Mouse (Mus musculus): ENCODE measurements at regions not wholly inside any gene's neighbourhood (a gene's known extent, or its start where the extent isn't known, plus 50 kb on each side); places are given as distances from the start of the nearest gene placed in this dataset.

DNA sequence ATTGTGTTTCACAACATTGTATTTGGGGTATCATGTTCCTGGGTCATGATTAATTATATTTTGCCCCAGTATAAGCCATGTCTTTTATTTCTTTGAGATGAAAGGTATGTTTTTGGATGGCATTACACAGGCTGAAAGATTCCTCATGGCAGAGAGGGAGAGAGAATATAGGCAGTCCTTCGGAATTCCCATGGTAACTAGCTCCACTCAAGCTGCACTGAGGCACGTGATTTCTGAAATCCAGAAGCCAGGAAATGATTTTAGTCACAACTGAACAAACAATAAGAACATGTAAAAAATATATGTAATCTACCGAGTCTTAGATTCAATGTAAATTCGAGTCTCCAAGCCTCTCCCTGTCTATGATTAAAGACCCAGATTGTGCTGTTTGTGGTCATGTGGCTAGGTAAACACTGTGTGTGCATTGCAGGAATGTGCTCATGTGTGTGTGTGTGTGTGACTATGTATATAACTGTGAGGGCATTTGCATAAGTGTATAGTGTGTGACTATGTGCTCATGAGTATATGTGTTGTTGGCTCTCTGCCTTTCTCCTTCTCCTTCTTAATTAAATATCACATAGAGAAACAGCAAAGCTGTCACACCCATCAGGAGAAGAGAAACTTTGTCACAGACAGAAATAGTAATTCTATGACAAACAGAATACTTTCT is 169.8 kb downstream of the Diras2 start:
- Histone ChIP-seq H3K9ac (no peak overlapping the region), H3K4me1 (replicated peaks) (no peaks in the 10 kb centered on the region), H3K9me3 (replicated peaks) (no peaks in the 10 kb centered on the region), H3K36me3 (no peaks in the 10 kb centered on the region), H3K27ac (no peak overlapping the region), H3K4me2 (no peak overlapping the region), H3K27me3 (no peaks in the 10 kb centered on the region), H3K4me3 (no peak overlapping the region)
- WGBS = 65% methylated on average over 4 of the region's 4 CpGs
- no peak for ATAC-seq (replicated peaks; ENCODE audit: insufficient number of reproducible peaks, insufficient read depth, low FRiP score, low read depth)

DNA sequence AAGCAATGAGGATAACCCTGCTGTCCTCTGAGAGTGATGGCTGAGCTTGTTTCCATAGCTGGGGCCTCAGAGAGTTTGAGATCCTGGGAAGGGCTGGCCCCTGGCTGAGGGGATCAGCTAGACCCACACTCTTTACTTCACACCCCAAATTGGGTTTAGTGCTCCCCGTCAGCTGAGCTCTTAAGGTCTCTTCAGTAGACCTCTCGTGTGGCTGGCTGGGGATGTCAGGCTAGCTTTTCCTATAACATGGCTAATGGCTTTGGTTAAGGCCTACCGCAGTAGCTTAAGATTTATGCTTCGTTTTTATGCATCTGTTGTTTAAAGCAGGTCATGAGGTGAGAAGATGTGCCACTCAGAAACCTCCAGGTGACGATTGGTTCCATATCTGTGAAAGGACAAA is 168.8 kb downstream of the Diras2 start:
- Histone ChIP-seq H3K4me1 (replicated peaks) (no peaks in the 10 kb centered on the region), H3K27ac (no peak overlapping the region), H3K27me3 (no peaks in the 10 kb centered on the region), H3K36me3 (no peaks in the 10 kb centered on the region), H3K4me2 (no peak overlapping the region), H3K9ac (no peak overlapping the region), H3K9me3 (replicated peaks) (no peaks in the 10 kb centered on the region), H3K4me3 (no peak overlapping the region)
- no peak for ATAC-seq (replicated peaks; ENCODE audit: insufficient number of reproducible peaks, insufficient read depth, low FRiP score, low read depth)
- WGBS = 82% methylated on average over 5 of the region's 5 CpGs

DNA sequence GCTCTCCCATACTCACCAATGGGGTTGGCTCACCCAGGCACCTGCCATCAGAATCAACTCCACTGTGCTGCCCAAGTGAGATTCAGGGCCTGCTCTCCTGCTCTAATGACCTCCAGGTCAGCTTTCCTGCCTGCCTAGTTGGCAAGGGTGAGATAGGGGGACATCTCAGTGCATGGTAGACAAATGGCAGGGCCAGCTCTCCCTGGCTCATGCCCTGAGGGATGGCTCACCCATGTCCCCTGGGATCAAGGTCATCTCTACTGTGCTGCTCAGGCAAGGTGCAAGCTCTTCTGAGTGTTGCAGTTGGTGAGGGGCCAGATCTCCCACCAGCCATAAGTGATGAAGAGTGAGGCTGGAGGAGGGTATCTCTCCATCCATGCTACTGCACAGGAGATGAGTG is 161.2 kb downstream of the Diras2 start:
- Histone ChIP-seq H3K9me3 (replicated peaks) (no peaks in the 10 kb centered on the region), H3K27ac (no peak overlapping the region), H3K9ac (no peak overlapping the region), H3K36me3 (no peaks in the 10 kb centered on the region), H3K4me1 (replicated peaks) (no peaks in the 10 kb centered on the region), H3K4me2 (no peak overlapping the region), H3K27me3 (no peaks in the 10 kb centered on the region), H3K4me3 (no peak overlapping the region)
- no peak for ATAC-seq (replicated peaks; ENCODE audit: insufficient number of reproducible peaks, insufficient read depth, low FRiP score, low read depth)

DNA sequence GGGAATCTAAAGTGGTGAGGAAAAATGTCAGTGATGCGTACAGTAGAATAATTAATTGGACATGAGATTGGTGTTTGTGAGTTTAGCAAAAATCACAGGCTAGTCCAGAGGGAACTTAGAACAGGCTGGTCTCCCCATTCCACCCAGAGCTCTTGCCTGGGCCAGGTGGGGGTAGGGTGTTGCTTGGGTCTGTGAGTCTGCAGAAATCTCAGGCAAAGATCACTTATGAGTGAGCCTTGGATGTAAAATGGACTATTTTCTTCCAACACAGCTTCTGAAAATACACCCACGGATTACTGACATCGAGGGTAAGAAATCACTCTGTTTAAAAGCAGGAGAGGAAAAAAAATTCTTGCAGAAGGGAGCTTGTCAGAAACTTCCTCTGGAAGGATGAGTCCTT is 159.1 kb downstream of the Diras2 start:
- WGBS = 83% methylated on average over 3 of the region's 3 CpGs
- Histone ChIP-seq H3K4me1 (replicated peaks) (no peaks in the 10 kb centered on the region), H3K9ac (no peak overlapping the region), H3K4me2 (no peak overlapping the region), H3K9me3 (replicated peaks) (no peaks in the 10 kb centered on the region), H3K36me3 (no peaks in the 10 kb centered on the region), H3K4me3 (no peak overlapping the region), H3K27me3 (no peaks in the 10 kb centered on the region), H3K27ac (no peak overlapping the region)
- no peak for ATAC-seq (replicated peaks; ENCODE audit: insufficient number of reproducible peaks, insufficient read depth, low FRiP score, low read depth)

DNA sequence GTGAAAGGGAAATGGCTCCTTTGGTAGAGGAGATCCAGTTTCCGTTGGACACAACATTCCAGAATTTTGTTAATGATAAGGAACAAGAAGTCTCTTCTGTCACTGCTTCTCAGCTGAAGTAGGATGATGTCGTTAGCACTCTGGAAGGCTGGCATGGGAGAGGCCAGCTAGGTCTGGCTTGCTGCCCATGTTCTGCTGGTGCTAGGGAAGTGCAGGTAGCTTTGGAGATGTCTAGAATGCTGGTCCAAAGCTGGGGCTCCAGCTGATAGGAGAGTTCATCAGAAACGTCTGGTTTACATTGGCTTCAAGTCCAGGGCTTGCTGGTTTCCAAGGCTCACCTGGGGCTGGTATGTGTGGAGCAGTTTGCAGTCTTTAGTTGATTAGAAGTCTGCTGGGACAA is 156.3 kb downstream of the Diras2 start:
- H3K4me3 ChIP-seq = no peak overlapping the region
- H3K9me3 ChIP-seq (replicated peaks) = peaks cover 6% of the 10 kb centered on the region; the same call in 1 of the 2 replicates
- H3K9ac ChIP-seq = no peak overlapping the region
- H3K4me1 ChIP-seq (replicated peaks) = no peaks in the 10 kb centered on the region
- no peak for ATAC-seq (replicated peaks; ENCODE audit: insufficient number of reproducible peaks, insufficient read depth, low FRiP score, low read depth)
- no peaks in the 10 kb centered on the region for H3K27me3 ChIP-seq
- H3K27ac ChIP-seq = no peak overlapping the region
- H3K4me2 ChIP-seq = no peak overlapping the region
- 15% methylated on average over 3 of the region's 3 CpGs for WGBS
- no peaks in the 10 kb centered on the region for H3K36me3 ChIP-seq

DNA sequence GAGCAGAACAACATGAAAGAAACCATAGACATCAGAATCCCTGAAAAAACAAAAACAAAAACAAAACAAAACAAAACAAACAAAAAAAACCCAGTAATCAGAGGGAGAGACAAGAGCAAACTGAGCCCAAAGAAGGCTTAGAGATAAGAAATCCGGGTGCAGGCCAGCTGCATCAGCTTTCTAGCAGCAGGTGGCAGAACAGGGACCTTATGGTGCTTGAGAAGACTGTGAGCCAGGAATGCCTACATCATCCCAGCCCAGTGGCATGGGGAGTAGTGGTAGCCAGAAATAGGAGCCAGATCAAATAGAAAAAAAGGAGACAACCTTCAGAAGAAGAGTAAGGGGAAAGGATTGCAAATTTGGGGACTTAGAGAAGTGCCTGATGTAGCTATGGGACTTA is 152.8 kb downstream of the Diras2 start:
- 13% methylated on average over 1 of the region's 1 CpGs for WGBS
- Histone ChIP-seq H3K27ac (no peak overlapping the region), H3K9me3 (replicated peaks) (peaks cover 6% of the 10 kb centered on the region; the same call in 1 of the 2 replicates), H3K4me1 (replicated peaks) (no peaks in the 10 kb centered on the region), H3K36me3 (no peaks in the 10 kb centered on the region), H3K9ac (no peak overlapping the region), H3K4me3 (no peak overlapping the region), H3K27me3 (no peaks in the 10 kb centered on the region), H3K4me2 (no peak overlapping the region)
- ATAC-seq (replicated peaks; ENCODE audit: insufficient number of reproducible peaks, insufficient read depth, low FRiP score, low read depth) = no peak

DNA sequence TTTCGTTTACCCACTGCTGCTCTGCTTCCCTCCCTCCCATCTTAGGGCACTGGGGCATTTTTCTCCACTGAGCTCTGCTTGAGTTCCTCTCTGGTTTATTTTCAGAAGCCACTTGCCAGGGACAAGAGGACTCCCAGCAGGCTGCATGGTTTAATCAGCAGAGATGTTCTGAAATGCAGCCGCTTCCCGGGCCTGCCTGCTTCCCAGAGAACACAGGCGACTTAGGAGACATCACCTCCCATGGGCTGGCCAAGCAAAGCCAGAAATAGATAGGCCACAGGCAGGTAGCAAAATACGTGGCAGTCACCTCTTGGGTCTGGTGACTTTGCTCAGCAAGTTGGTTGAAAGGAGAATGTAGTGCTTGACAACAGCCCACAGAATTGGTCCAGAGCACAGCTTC is 141.8 kb downstream of the Diras2 start:
- Histone ChIP-seq H3K4me1 (replicated peaks) (no peaks in the 10 kb centered on the region), H3K9ac (no peak overlapping the region), H3K27ac (no peak overlapping the region), H3K36me3 (no peaks in the 10 kb centered on the region), H3K4me2 (no peak overlapping the region), H3K9me3 (replicated peaks) (no peaks in the 10 kb centered on the region), H3K27me3 (no peaks in the 10 kb centered on the region), H3K4me3 (no peak overlapping the region)
- no peak for ATAC-seq (replicated peaks; ENCODE audit: insufficient number of reproducible peaks, insufficient read depth, low FRiP score, low read depth)
- WGBS = 83% methylated on average over 5 of the region's 5 CpGs

DNA sequence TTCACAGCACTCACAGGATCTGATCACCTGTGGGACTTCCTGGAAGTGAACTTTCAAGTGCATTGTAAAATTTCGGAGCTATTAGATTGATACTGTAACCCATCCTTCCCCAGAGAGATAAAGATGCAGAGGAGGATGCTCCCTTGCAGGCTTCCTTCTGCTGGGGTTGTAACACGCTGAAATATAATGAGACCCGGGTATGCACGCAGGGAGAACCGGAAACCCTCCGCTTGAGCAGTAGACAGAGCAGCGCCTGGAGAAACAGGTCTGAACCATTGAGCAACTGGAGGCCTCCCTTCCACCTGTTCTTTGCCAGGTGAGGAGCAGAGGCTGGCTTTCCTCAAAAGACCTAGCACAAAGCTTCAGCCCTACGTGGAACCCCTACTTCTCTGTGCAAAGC is 135.3 kb downstream of the Diras2 start:
- no peak for ATAC-seq (replicated peaks; ENCODE audit: insufficient number of reproducible peaks, insufficient read depth, low FRiP score, low read depth)
- no peaks in the 10 kb centered on the region for H3K36me3 ChIP-seq

DNA sequence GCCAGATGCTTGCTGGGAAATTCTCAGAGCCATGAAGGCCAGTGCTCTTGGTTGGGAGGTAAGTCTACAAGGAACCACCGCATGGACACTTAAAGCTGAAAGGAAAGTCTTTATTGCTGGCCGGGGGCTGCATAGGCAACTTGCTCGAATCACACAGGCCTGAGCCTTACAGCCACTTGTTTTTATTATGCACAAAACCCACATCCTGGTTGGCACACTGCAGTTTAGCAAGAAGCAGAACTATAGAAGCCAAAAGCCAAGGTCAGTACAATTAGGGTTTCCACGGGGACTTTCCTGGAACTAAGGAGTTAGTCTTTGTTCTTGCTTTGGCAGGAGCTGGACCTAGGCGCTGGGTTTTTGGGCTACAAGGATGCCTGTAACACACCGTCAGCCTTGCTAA is 132.7 kb downstream of the Diras2 start:
- Histone ChIP-seq H3K4me2 (no peak overlapping the region), H3K4me3 (no peak overlapping the region), H3K36me3 (no peaks in the 10 kb centered on the region), H3K27ac (no peak overlapping the region), H3K4me1 (replicated peaks) (no peaks in the 10 kb centered on the region), H3K9ac (no peak overlapping the region), H3K9me3 (replicated peaks) (no peaks in the 10 kb centered on the region), H3K27me3 (peaks cover 3% of the 10 kb centered on the region; the same call in 1 of the 2 replicates)
- no peak for ATAC-seq (replicated peaks; ENCODE audit: insufficient number of reproducible peaks, insufficient read depth, low FRiP score, low read depth)
- WGBS = 80% methylated on average over 6 of the region's 6 CpGs

More for the DNA sequence above, 135.3 kb downstream of the Diras2 start:
- H3K27me3 ChIP-seq = peaks cover 3% of the 10 kb centered on the region; the same call in 1 of the 2 replicates
- no peaks in the 10 kb centered on the region for H3K9me3 ChIP-seq (replicated peaks)
- WGBS = 79% methylated on average over 8 of the region's 8 CpGs
- H3K4me3 ChIP-seq = no peak overlapping the region
- H3K27ac ChIP-seq = no peak overlapping the region
- no peaks in the 10 kb centered on the region for H3K4me1 ChIP-seq (replicated peaks)
- no peak overlapping the region for H3K4me2 ChIP-seq
- no peak overlapping the region for H3K9ac ChIP-seq

DNA sequence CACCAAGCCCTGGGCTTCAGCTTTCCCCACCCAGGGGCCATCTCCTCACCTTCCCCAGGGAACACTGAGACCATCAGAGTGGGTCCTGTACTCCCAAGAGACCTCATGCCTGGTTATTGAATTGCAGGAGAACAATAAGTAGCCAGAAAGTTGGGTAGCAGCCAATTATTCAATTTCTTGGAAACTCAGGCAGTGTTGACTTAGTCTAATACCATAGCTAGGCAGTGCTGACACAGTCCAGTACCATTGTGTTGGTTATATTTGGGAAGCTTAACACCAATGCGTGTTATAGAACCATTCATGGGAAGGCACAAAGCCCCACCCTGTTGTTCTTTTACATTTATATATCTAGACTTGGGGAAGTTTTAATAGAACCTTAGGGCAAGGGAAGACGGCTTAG is 131.9 kb downstream of the Diras2 start:
- no peak overlapping the region for H3K9ac ChIP-seq
- no peaks in the 10 kb centered on the region for H3K36me3 ChIP-seq
- 77% methylated on average over 2 of the region's 2 CpGs for WGBS
- ATAC-seq (replicated peaks; ENCODE audit: insufficient number of reproducible peaks, insufficient read depth, low FRiP score, low read depth) = no peak
- H3K27me3 ChIP-seq = peaks cover 3% of the 10 kb centered on the region; the same call in 1 of the 2 replicates
- H3K27ac ChIP-seq = no peak overlapping the region
- H3K4me2 ChIP-seq = no peak overlapping the region
- H3K4me3 ChIP-seq = no peak overlapping the region
- no peaks in the 10 kb centered on the region for H3K9me3 ChIP-seq (replicated peaks)
- no peaks in the 10 kb centered on the region for H3K4me1 ChIP-seq (replicated peaks)

DNA sequence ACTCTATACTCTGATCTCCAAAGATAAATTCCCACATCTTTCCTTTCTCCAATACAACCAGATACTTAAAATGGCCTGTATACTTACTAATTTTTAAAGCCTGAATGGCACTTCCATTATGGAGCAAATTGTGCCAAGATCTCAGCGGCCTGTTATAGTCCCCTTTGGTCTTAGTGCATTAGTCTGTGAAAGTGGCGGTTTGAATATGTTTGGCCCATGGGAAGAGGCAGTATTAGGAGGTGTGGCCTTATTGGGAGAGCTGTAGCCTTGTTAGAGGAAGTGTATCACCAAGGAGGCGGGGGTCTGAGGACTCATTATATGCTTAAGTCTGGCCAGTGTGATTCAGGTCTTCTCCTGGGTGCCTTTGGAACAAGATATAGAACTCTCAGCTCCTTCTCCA is 127.3 kb downstream of the Diras2 start:
- ATAC-seq (replicated peaks; ENCODE audit: insufficient number of reproducible peaks, insufficient read depth, low FRiP score, low read depth) = no peak
- no peak overlapping the region for H3K4me3 ChIP-seq

DNA sequence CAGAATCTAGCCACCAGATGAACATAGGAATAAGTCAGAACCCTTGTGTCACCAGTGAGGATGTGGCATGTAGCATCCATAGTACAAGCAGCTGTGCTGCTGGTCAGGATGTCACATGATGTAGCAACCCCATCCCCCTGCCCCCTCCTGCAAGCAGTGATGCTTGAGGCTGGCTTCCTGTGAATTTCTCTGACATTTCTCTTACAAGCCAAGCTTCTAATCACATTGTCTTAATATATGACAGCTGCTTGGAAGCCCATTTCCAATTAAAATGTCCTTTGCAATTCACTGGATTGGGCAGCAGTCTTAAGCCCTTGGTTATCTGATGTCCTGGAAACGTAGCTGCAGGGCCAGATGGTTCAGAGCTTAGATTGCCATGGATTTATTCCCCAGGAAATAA is 114.8 kb downstream of the Diras2 start:
- Histone ChIP-seq H3K36me3 (no peaks in the 10 kb centered on the region), H3K9me3 (replicated peaks) (no peaks in the 10 kb centered on the region), H3K4me2 (no peak overlapping the region), H3K27ac (no peak overlapping the region), H3K4me1 (replicated peaks) (no peaks in the 10 kb centered on the region), H3K27me3 (0 out of 2 replicates have a peak, but pooled peaks cover 2% of the 10 kb centered on the region), H3K4me3 (no peak overlapping the region), H3K9ac (no peak overlapping the region)
- WGBS = 56% methylated on average over 1 of the region's 1 CpGs
- ATAC-seq (replicated peaks; ENCODE audit: insufficient number of reproducible peaks, insufficient read depth, low FRiP score, low read depth) = no peak

More for the DNA sequence above, 127.3 kb downstream of the Diras2 start:
- WGBS = 84% methylated on average over 3 of the region's 3 CpGs
- Histone ChIP-seq H3K36me3 (no peaks in the 10 kb centered on the region), H3K27ac (no peak overlapping the region), H3K4me2 (no peak overlapping the region), H3K9me3 (replicated peaks) (no peaks in the 10 kb centered on the region), H3K27me3 (no peaks in the 10 kb centered on the region), H3K9ac (no peak overlapping the region), H3K4me1 (replicated peaks) (no peaks in the 10 kb centered on the region)
